Mouse (Mus musculus) stomach, postnatal 0 days (tissue): Measurements from ENCODE around the gene Lins1. TPM values are rescaled to one million over a fixed set of nuclear protein-coding genes. Genes with fewer than 3 reads are reported as not detected.

Source experiments
- ATAC-seq: fragments of 200-750 bp; cut with Nextera tagmentation; 2 replicates; pipeline ENCODE4 v1.8.0; 2017; ENCODE audit not compliant: low FRiP score, low TSS enrichment
- DNase-seq: peaks from one replicate; pipeline ENCODE4 v3.0.0-alpha.2; 2016; ENCODE audit warnings: low spot score
- H3K27ac ChIP-seq: fragments of 300-500 bp; sonication (generic); replicated peaks from 2 replicates; pipeline ENCODE4 v1.5.1; 2014; ENCODE audit warnings: mild to moderate bottlenecking, control low read depth
- H3K27me3 ChIP-seq: fragments of 300-500 bp; sonication (generic); 2 replicates; pipeline ENCODE4 v1.6.1; 2014; ENCODE audit warnings: low read length; ENCODE audit not compliant: control insufficient read depth, insufficient read depth
- H3K36me3 ChIP-seq: fragments of 300-500 bp; sonication (generic); 2 replicates; pipeline ENCODE4 v1.6.1; 2014; ENCODE audit warnings: low read length, mixed read lengths; ENCODE audit not compliant: control insufficient read depth, insufficient read depth
- H3K4me1 ChIP-seq: fragments of 300-500 bp; sonication (generic); replicated peaks from 2 replicates; pipeline ENCODE4 v1.6.1; 2014; ENCODE audit warnings: antibody characterized with exemption; ENCODE audit not compliant: control insufficient read depth, insufficient read depth
- H3K4me2 ChIP-seq: fragments of 300-500 bp; sonication (generic); replicated peaks from 2 replicates; pipeline ENCODE4 v1.6.1; 2014; ENCODE audit warnings: low read depth, mild to moderate bottlenecking, control low read depth, moderate library complexity
- H3K4me3 ChIP-seq: fragments of 300-500 bp; sonication (generic); 2 replicates; pipeline ENCODE4 v1.5.1; 2014; ENCODE audit warnings: low read depth, low read length, control low read depth
- H3K9ac ChIP-seq: fragments of 300-500 bp; sonication (generic); 2 replicates; pipeline ENCODE4 v1.6.1; 2014; ENCODE audit warnings: mild to moderate bottlenecking, low read length, control low read depth, mixed read lengths
- H3K9me3 ChIP-seq: fragments of 300-500 bp; sonication (generic); 2 replicates; pipeline ENCODE4 v1.6.1; 2016; ENCODE audit warnings: low read length; ENCODE audit not compliant: control insufficient read depth
- CTCF ChIP-seq: IDR thresholded peaks from 2 replicates; pipeline ENCODE4 v1.5.1; 2016; ENCODE audit warnings: antibody characterized with exemption, low read depth, mild to moderate bottlenecking, moderate library complexity
- EP300 ChIP-seq: optimal IDR thresholded peaks from 2 replicates; pipeline ENCODE3; 2016; ENCODE audit warnings: antibody characterized with exemption
- WGBS: fragments of 180-500 bp; shearing (Covaris S2); extraction: QIAGEN DNeasy Blood & Tissue Kit; methylation state at CpG from one replicate; pipeline ENCODE4 v1.1.7; 2014; 5-methylcytosine and 5-hydroxymethylcytosine counted together
- polyA plus RNA-seq: library from polyadenylated mRNA; unstranded; fragments of >200 nt; fragmentation: Nextera tagmentation; extraction: Ambion mirVana; gene quantifications from 2 replicates; pipeline ENCODE4 v1.2.1, GENCODE M21; 2015

Lins1 gene
- polyA plus RNA-seq, 1 experiment from 2014 or later: 7.8 TPM

DNA sequence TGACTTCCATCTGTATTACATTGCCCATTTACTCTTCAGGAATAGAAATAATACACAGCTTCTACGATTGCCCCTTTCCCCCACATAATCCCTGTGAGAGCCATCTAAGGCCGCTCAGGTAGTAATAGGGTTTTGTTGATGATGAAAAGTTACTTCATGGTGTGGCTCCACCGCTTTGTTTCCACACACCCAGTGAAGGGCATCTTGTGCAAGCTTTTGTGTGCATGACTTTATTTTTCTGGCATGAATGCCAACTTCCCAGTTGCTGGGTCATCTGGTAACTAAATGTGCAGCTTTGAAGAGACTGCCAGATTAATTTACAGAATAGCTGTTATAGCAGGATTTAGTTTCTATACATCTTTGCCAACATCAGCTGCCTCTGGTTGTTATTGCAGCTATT, 14.9 kb downstream of the Lins1 start:
- ATAC-seq: no peak

DNA sequence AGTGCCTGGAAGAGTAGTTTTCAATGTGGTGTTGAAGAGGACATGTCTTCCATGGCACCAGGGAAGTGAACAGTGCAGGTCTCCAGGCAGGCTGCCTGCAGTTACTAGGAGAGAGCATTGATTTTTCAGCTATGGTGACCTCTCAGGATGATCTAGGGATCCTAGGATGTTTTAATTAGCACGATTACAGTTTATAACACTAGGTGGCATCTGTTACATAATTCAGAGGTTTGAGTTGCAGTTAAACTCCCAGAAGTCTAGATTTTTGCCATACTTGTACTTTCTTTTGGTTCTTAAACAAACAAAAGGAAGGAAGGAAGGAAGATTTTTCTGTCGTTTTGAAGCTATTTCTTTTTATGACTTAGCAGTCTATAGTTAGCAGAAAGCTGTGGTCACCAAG, 21.5 kb downstream of the Lins1 start:
- Histone ChIP-seq H3K36me3 (peaks cover 20% of the 10 kb centered on the region; the same call in 1 of the 2 replicates), H3K27me3 (no peaks in the 10 kb centered on the region), H3K4me2 (no peak overlapping the region), H3K4me1 (no peaks in the 10 kb centered on the region), H3K4me3 (no peak overlapping the region), H3K9ac (no peak overlapping the region), H3K9me3 (no peaks in the 10 kb centered on the region), H3K27ac (no peak overlapping the region)
- TF ChIP-seq CTCF (peak; percentile 75), EP300 (no peak)
- no peak for ATAC-seq
- 28% methylated on average over 2 of the region's 2 CpGs for WGBS
- DNase-seq: no peak

More for the DNA sequence above, 14.9 kb downstream of the Lins1 start:
- Histone ChIP-seq H3K4me2 (no peak overlapping the region), H3K27me3 (no peaks in the 10 kb centered on the region), H3K4me3 (no peak overlapping the region), H3K27ac (no peak overlapping the region), H3K36me3 (0 out of 2 replicates have a peak, but pooled peaks cover 10% of the 10 kb centered on the region), H3K9me3 (no peaks in the 10 kb centered on the region), H3K4me1 (no peaks in the 10 kb centered on the region), H3K9ac (no peak overlapping the region)
- no peak for TF ChIP-seq EP300
- no peak for TF ChIP-seq CTCF
- 74% methylated on average over 3 of the region's 3 CpGs for WGBS
- no peak for DNase-seq

DNA sequence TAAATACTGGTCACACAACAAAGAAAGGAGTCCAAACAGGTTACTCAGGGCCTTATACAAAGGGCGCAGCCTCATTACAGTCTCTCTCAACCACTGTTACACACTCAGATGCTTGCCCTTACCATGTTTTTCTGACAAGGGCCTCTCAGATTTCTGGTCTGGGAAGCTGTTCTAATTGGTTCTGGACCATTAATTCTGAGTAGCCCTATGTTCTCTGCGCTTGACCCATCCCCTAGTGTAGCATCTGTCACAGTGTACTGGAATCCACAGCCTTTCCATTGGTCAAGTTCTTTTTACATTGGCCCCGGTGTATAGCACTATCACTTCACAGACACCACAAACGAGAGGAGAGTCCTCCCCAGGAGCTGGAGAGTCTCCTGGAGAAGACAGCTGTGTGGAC, 34.8 kb downstream of the Lins1 start:
- TF ChIP-seq EP300: no peak
- TF ChIP-seq CTCF: no peak
- H3K4me1 ChIP-seq: no peaks in the 10 kb centered on the region
- ATAC-seq (no peak), DNase-seq (no peak)
- H3K27me3 ChIP-seq: no peaks in the 10 kb centered on the region
- 0 out of 2 replicates have a peak, but pooled peaks cover 2% of the 10 kb centered on the region for H3K36me3 ChIP-seq
- no peak overlapping the region for H3K4me3 ChIP-seq
- no peak overlapping the region for H3K27ac ChIP-seq
- no peaks in the 10 kb centered on the region for H3K9me3 ChIP-seq
- no peak overlapping the region for H3K9ac ChIP-seq
- WGBS: 84% methylated on average over 4 of the region's 4 CpGs
- H3K4me2 ChIP-seq: no peak overlapping the region

DNA sequence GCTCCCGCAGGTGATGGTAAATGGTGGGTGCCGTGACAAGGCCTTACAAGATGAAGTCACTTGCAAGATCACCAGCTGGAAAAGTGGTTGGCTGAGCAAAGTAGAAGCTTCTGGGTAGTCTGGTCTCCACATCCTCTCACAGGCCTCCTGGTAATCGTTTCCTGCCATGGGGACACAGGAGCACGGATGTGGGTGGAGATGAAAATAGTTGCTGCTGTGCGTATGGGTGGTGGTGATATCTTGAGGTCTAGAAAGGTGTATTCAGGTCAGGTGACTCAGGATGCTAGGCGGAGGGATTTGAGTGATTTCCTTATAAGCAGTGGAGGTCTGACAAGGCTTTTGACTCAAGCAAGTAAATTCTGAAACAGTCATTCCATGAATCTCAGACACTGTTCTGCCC, 35.3 kb downstream of the Lins1 start:
- H3K27me3 ChIP-seq: no peaks in the 10 kb centered on the region
- H3K4me2 ChIP-seq: no peak overlapping the region
- H3K4me1 ChIP-seq: no peaks in the 10 kb centered on the region
- H3K4me3 ChIP-seq: no peak overlapping the region
- H3K9ac ChIP-seq: no peak overlapping the region
- ATAC-seq (no peak), DNase-seq (no peak)
- H3K9me3 ChIP-seq: no peaks in the 10 kb centered on the region
- H3K27ac ChIP-seq: no peak overlapping the region
- TF ChIP-seq EP300 (no peak), CTCF (no peak)
- 76% methylated on average over 6 of the region's 6 CpGs for WGBS
- 0 out of 2 replicates have a peak, but pooled peaks cover 2% of the 10 kb centered on the region for H3K36me3 ChIP-seq

DNA sequence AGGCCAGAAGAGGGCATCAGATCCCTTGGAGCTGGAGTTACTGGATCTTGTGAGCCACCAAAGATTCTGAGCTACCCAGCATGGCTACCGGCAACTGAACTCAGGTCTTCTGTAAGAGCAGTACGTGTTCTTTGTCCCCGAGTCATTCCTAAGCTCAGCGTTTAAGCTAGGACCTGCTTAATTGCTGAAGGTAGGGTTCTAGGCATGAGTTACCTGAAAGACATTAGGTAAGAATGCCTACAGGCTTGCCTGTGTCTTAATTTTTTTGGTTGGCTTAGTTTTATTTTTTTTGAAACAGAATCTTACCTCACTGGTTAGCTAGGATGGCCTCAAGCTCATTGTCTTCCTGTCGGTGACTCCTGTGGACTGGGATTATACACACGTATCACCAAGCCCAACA, 38.4 kb downstream of the Lins1 start:
- H3K4me1 ChIP-seq: no peaks in the 10 kb centered on the region
- H3K36me3 ChIP-seq: 0 out of 2 replicates have a peak, but pooled peaks cover 2% of the 10 kb centered on the region
- H3K27me3 ChIP-seq: no peaks in the 10 kb centered on the region
- H3K9me3 ChIP-seq: no peaks in the 10 kb centered on the region
- ATAC-seq: no peak
- H3K4me3 ChIP-seq: no peak overlapping the region
- WGBS: 96% methylated on average over 6 of the region's 6 CpGs
- no peak for DNase-seq
- no peak overlapping the region for H3K4me2 ChIP-seq
- no peak overlapping the region for H3K27ac ChIP-seq
- TF ChIP-seq EP300 (no peak), CTCF (peak; percentile 34)
- H3K9ac ChIP-seq: no peak overlapping the region

DNA sequence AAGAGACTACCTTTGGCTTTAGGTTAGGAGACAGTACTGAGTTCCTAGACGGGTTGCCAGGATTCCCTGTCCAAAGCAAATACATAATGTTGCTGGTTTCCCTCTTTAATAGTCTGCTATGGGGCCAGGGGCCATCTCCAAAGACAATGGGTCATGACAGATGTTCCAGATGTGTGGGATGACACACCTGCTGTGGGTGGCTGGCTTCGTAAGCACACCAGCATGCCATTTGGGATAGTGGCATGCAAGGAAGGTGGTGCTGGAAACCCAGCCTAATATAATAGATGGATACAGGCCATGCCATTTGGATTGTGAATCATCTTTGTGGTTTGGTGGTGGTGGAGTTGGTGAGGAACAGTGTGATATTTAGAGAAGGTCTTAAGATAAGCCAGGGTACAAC, 39.5 kb downstream of the Lins1 start:
- H3K27me3 ChIP-seq: no peaks in the 10 kb centered on the region
- 84% methylated on average over 2 of the region's 2 CpGs for WGBS

More for the DNA sequence above, 39.5 kb downstream of the Lins1 start:
- Histone ChIP-seq H3K9me3 (no peaks in the 10 kb centered on the region), H3K4me2 (no peak overlapping the region), H3K9ac (no peak overlapping the region), H3K4me1 (no peaks in the 10 kb centered on the region), H3K27ac (no peak overlapping the region), H3K36me3 (no peaks in the 10 kb centered on the region), H3K4me3 (no peak overlapping the region)
- DNase-seq (no peak), ATAC-seq (no peak)
- TF ChIP-seq EP300: no peak
- TF ChIP-seq CTCF: no peak
